Mouse (Mus musculus) limb, embryonic 11.5 days (tissue): ENCODE measurements at regions not wholly inside any gene's neighbourhood (a gene's known extent, or its start where the extent isn't known, plus 50 kb on each side); places are given as distances from the start of the nearest gene placed in this dataset.

Experiments
- ATAC-seq: fragments of 200-750 bp; cut with Nextera tagmentation; 2 replicates; pipeline ENCODE4 v1.8.0; 2017; ENCODE audit warnings: low read depth; ENCODE audit not compliant: insufficient number of reproducible peaks, low FRiP score, low TSS enrichment
- DNase-seq: peaks from one replicate; pipeline ENCODE4 v3.0.0-alpha.2; 2015; ENCODE audit warnings: low spot score
- H3K27ac ChIP-seq: fragments of 300-500 bp; sonication (generic); replicated peaks from 2 replicates; pipeline ENCODE4 v1.5.1; 2014; ENCODE audit warnings: low read depth, mild to moderate bottlenecking, low read length
- H3K27me3 ChIP-seq: fragments of 300-500 bp; sonication (generic); 2 replicates; pipeline ENCODE4 v1.6.1; 2014; ENCODE audit warnings: mild to moderate bottlenecking, low read length, mixed read lengths; ENCODE audit not compliant: control insufficient read depth, insufficient read depth
- H3K36me3 ChIP-seq: fragments of 300-500 bp; sonication (generic); 2 replicates; pipeline ENCODE4 v1.6.1; 2014; ENCODE audit warnings: mild to moderate bottlenecking, low read length, moderate library complexity, mixed read lengths; ENCODE audit not compliant: control insufficient read depth, insufficient read depth
- H3K4me1 ChIP-seq: fragments of 300-500 bp; sonication (generic); 2 replicates; pipeline ENCODE4 v1.6.1; 2014; ENCODE audit warnings: low read length, mixed read lengths; ENCODE audit not compliant: control insufficient read depth, insufficient read depth
- H3K4me2 ChIP-seq: fragments of 300-500 bp; sonication (generic); 2 replicates; pipeline ENCODE4 v1.6.1; 2014; ENCODE audit warnings: low read depth, mild to moderate bottlenecking, moderate library complexity; ENCODE audit not compliant: severe bottlenecking
- H3K4me3 ChIP-seq: fragments of 300-500 bp; sonication (generic); 2 replicates; pipeline ENCODE4 v1.5.1; 2014; ENCODE audit warnings: low read depth, low read length
- H3K9ac ChIP-seq: fragments of 300-500 bp; sonication (generic); 2 replicates; pipeline ENCODE4 v1.6.1; 2014; ENCODE audit warnings: mild to moderate bottlenecking, low read length
- H3K9me3 ChIP-seq: fragments of 300-500 bp; sonication (generic); 2 replicates; pipeline ENCODE4 v1.6.1; 2016; ENCODE audit warnings: low read length; ENCODE audit not compliant: control insufficient read depth
- WGBS: fragments of 180-500 bp; shearing (Covaris S2); extraction: QIAGEN DNeasy Blood & Tissue Kit; methylation state at CpG from one replicate; pipeline ENCODE4 v1.1.7; 2014; 5-methylcytosine and 5-hydroxymethylcytosine counted together

DNA sequence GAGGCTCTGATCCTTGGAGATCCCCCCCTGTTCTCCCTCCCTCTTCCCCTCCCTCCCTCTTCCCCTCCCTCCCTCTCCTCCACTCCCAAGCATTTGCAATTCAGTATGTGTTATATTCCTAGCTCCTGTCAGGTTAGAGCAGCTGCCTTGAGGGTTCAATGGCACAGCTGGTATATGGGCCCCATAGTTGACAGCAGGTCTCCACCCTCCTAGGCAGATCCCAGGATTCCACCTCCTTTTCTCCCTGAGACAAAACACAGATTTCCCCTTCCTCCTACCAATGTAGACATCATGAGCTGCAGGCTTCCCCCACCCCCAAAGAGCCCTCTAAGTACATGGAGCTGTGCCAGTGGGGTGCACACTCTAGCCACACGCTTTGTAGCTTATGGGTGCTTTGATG lies 137.8 kb downstream of the Unc5cl start:
- WGBS, result 75% methylated on average over 1 of the region's 1 CpGs
- Histone ChIP-seq H3K4me2 (no peak overlapping the region), H3K36me3 (no peaks in the 10 kb centered on the region), H3K9ac (no peak overlapping the region), H3K27ac (no peak overlapping the region), H3K4me1 (no peaks in the 10 kb centered on the region), H3K9me3 (no peaks in the 10 kb centered on the region), H3K27me3 (no peaks in the 10 kb centered on the region), H3K4me3 (no peak overlapping the region)
- ATAC-seq, result no peak
- no peak for DNase-seq

DNA sequence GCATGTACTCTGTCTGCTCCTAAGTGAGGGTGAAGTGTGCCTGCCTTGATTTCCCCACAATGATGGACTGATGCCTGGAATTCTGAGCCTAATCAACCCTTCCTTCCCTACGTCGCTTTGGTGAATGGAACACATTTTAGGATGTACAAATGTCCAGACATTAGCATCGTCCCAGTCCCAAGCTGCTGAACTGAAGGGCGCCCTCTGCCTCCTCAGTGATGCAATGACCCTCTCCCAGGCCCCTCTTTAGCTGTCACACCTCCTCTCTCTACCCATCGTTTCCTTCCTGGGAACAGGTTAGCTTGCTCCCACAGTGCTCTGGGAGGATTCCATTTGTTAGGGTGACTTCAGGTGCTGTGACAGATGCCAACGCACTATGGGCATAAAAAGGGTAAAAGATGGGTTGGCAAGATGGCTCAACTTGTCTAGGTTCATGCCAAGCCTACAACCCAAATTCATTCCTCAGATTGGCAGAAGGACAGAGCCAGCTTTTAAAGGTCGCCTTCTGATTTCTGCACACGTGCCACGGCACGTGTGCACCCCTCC lies 140.8 kb downstream of the Unc5cl start:
- ATAC-seq (no peak), DNase-seq (no peak)
- WGBS, result 70% methylated on average over 10 of the region's 10 CpGs
- Histone ChIP-seq H3K4me2 (no peak overlapping the region), H3K4me3 (no peak overlapping the region), H3K9me3 (no peaks in the 10 kb centered on the region), H3K36me3 (no peaks in the 10 kb centered on the region), H3K9ac (no peak overlapping the region), H3K4me1 (no peaks in the 10 kb centered on the region), H3K27ac (no peak overlapping the region), H3K27me3 (no peaks in the 10 kb centered on the region)

DNA sequence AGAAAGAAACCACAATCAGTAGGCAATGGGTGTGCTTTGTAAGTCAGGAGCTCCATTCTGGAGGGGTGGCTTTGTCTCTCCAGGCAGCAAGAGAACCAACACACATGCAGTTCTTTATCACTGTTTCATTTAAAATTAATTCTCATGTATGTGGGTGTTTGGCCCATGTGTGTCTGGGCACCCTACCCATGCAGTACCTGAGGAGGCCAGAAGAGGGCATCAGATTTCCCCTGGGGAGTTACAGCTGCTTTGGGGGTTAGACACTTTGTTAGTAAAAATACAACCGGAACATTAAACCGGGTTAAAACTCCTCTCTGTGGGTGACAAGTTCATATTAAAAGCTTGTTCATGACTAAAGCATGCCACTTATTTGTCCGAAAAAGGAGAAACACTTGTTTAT lies 141.7 kb downstream of the Unc5cl start:
- Histone ChIP-seq H3K9ac (no peak overlapping the region), H3K27ac (no peak overlapping the region), H3K36me3 (no peaks in the 10 kb centered on the region), H3K4me3 (no peak overlapping the region), H3K4me2 (no peak overlapping the region), H3K9me3 (no peaks in the 10 kb centered on the region), H3K4me1 (no peaks in the 10 kb centered on the region), H3K27me3 (no peaks in the 10 kb centered on the region)
- WGBS, result 83% methylated on average over 3 of the region's 3 CpGs
- no peak for ATAC-seq
- no peak for DNase-seq

DNA sequence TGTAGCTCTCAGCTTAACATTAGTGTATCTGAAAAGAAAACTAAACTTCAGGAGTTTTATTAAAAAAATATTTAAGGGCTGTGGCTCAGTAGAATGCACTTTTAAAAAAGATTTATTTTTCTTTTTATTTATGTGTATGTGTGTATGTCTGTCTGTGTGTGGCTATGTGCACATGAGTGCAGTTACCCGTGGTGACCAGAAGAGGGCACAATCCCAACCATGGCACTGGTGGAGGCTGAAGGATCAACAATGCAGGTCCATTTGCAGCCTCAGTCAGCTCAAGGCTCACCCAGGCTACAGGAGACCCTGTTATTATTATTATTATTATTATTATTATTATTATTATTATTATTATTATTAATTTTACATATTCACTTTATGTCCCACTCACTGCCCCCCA lies 142.6 kb downstream of the Unc5cl start:
- Histone ChIP-seq H3K4me1 (no peaks in the 10 kb centered on the region), H3K27ac (no peak overlapping the region), H3K4me3 (no peak overlapping the region), H3K27me3 (no peaks in the 10 kb centered on the region), H3K4me2 (no peak overlapping the region), H3K36me3 (no peaks in the 10 kb centered on the region), H3K9ac (no peak overlapping the region), H3K9me3 (no peaks in the 10 kb centered on the region)
- DNase-seq (no peak), ATAC-seq (no peak)
- WGBS, result 89% methylated on average over 1 of the region's 1 CpGs

DNA sequence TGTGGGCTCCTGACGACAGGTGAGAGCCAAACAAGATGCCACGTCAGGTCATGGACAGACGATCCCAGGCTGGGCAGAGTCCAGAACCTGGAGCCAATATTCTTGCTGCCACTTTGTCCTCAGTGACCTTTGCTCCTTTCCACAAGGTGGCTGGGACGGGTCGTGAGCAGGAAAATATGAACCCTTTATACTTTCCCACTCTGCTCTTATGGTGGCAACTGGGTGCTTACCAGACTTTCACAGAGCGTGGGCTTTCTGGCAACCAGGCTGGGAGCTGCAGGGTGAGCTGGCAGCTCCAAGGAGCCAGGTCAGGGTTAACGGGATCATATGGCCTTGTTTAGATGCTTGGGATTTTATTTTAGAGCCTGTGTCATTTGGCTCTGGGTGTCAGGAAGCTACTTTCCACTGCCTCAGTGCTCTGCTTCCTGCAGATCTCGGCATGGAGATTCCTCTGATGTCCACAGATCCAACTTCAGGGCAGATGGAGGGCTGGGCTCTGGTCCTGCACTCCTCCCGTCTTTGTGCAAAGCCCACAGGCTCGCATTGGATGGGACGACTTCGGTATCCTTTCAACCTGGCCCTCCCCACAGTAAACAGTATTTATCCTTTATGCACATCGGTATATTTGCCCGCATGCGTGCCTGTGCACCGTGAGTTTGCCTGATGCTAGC lies 143.9 kb downstream of the Unc5cl start:
- no peaks in the 10 kb centered on the region for H3K9me3 ChIP-seq
- WGBS, result 75% methylated on average over 16 of the region's 16 CpGs
- no peaks in the 10 kb centered on the region for H3K27me3 ChIP-seq
- no peak overlapping the region for H3K4me2 ChIP-seq
- no peaks in the 10 kb centered on the region for H3K36me3 ChIP-seq
- ATAC-seq (no peak), DNase-seq (no peak)
- H3K4me3 ChIP-seq, result no peak overlapping the region
- H3K27ac ChIP-seq, result no peak overlapping the region
- H3K9ac ChIP-seq, result no peak overlapping the region
- H3K4me1 ChIP-seq, result no peaks in the 10 kb centered on the region

DNA sequence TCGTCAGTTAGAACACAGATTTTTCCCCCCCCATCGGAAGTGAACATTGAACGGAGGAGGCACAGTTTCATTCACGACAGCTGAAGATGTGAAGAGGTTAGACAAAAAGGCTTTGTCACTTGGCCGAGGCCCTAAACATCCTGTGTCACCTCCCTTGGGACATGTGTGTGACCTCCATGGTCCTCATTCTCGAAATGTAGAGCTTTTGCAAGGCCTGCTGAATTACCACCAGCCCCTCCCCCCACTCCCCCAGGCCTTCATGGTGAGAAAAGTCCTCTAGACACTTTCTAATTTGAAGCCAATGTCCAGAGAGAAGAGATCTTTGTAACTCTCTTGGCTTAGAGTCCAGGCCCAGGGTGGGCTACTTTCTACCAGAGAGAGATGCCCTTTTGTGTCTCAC lies 145.5 kb downstream of the Unc5cl start:
- Histone ChIP-seq H3K4me1 (no peaks in the 10 kb centered on the region), H3K27ac (no peak overlapping the region), H3K4me3 (no peak overlapping the region), H3K9ac (no peak overlapping the region), H3K4me2 (no peak overlapping the region), H3K27me3 (no peaks in the 10 kb centered on the region), H3K9me3 (no peaks in the 10 kb centered on the region), H3K36me3 (no peaks in the 10 kb centered on the region)
- WGBS, result 81% methylated on average over 6 of the region's 6 CpGs
- DNase-seq (no peak), ATAC-seq (no peak)

DNA sequence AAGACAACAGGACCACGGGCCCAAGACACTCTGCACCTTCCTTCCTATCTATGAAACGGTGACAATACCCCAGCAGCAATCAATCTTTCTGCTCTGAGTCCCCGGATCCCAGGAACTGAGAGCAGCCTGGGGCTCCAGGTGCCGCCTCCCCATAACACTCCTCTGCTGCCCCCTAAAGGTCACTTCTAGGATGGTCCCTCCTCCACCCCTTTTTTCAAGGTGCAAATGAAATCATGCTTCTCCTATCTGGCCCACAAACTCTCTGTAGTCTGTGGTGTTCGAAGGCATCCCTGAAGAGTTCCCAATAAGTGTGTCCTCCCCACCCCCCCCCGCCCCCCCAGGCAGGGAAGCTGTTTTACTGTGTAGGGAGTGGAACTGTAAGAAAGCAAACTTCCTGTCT lies 147.9 kb downstream of the Unc5cl start:
- Histone ChIP-seq H3K4me2 (no peak overlapping the region), H3K36me3 (no peaks in the 10 kb centered on the region), H3K9me3 (no peaks in the 10 kb centered on the region), H3K27ac (no peak overlapping the region), H3K4me1 (no peaks in the 10 kb centered on the region), H3K9ac (no peak overlapping the region), H3K27me3 (no peaks in the 10 kb centered on the region), H3K4me3 (no peak overlapping the region)
- peak; percentile 80 for DNase-seq
- 5% methylated on average over 6 of the region's 6 CpGs for WGBS
- ATAC-seq, result peak; percentile 44; the same call in 1 of the 2 replicates

DNA sequence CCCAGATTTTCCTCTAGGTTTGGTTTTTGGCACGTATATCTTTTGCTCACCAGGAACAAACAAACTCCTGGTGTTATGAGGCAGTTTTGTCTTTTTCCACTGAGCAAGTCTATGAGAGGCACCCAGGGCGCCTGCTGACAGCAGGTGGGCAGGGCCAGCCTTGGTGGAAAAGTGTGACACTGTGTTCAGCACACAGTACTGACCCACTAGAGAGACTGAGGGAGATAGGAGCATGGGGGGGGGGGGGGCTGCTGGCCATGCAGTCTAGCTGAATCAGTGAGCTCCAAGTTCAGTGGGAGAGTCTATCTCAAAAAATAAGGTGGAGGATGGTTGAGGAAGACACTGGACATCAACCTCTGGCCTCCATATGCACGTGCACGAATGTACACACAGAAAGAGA lies 152.1 kb downstream of the Unc5cl start:
- ATAC-seq (no peak), DNase-seq (no peak)
- H3K9me3 ChIP-seq, result no peaks in the 10 kb centered on the region
- no peaks in the 10 kb centered on the region for H3K4me1 ChIP-seq
- H3K9ac ChIP-seq, result no peak overlapping the region
- H3K27me3 ChIP-seq, result no peaks in the 10 kb centered on the region
- H3K27ac ChIP-seq, result no peak overlapping the region
- H3K36me3 ChIP-seq, result no peaks in the 10 kb centered on the region
- H3K4me3 ChIP-seq, result no peak overlapping the region
- H3K4me2 ChIP-seq, result no peak overlapping the region
- 93% methylated on average over 4 of the region's 4 CpGs for WGBS

DNA sequence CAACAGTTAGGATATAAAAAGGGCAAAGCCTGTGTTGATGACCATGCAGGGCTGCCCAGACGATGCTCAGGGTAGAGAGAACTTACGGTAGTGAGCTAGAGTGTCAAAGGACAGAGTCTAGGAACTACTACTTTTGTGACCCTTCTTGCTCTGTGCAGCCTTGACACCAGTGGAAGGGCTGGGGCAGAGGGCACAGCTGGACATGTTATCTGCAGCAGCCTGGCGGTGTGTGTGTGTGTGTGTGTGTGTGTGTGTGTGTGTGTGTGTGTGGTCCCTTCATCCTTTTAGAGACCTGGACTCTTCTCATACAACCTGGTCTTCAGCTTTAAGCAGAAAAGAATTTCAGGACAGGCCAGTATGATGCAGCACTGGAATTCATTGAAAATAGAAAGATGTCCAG lies 153.6 kb downstream of the Unc5cl start:
- ATAC-seq (no peak), DNase-seq (no peak)
- H3K9ac ChIP-seq, result no peak overlapping the region
- H3K27me3 ChIP-seq, result no peaks in the 10 kb centered on the region
- H3K36me3 ChIP-seq, result no peaks in the 10 kb centered on the region
- no peak overlapping the region for H3K4me3 ChIP-seq
- no peaks in the 10 kb centered on the region for H3K9me3 ChIP-seq
- 79% methylated on average over 3 of the region's 3 CpGs for WGBS
- H3K4me2 ChIP-seq, result no peak overlapping the region
- H3K4me1 ChIP-seq, result no peaks in the 10 kb centered on the region
- H3K27ac ChIP-seq, result no peak overlapping the region
